Mouse (Mus musculus) small intestine, adult 2 months (tissue): ENCODE results near the gene Spdye4b. TPM values are rescaled to one million over a fixed set of nuclear protein-coding genes. Genes with fewer than 3 reads are reported as not detected.

ENCODE experiments used
- H3K27ac ChIP-seq: fragments of 200-500 bp; 2 replicates; pipeline ENCODE4 v1.5.1; 2012; ENCODE audit warnings: low read depth, low read length, control low read depth, inconsistent platforms; ENCODE audit not compliant: insufficient read depth
- H3K27me3 ChIP-seq: fragments of 200-500 bp; 2 replicates; pipeline ENCODE4 v1.6.1; 2012; ENCODE audit warnings: mild to moderate bottlenecking, moderate library complexity, low read length, inconsistent platforms; ENCODE audit not compliant: control insufficient read depth, insufficient read depth
- H3K36me3 ChIP-seq: fragments of 200-500 bp; 2 replicates; pipeline ENCODE4 v1.6.1; 2012; ENCODE audit warnings: mild to moderate bottlenecking, low read length, control low read depth, inconsistent platforms; ENCODE audit not compliant: control insufficient read depth, insufficient read depth
- H3K4me1 ChIP-seq: fragments of 200-500 bp; 2 replicates; pipeline ENCODE4 v1.6.1; 2012; ENCODE audit warnings: low read length, inconsistent platforms, mixed read lengths; ENCODE audit not compliant: control insufficient read depth, insufficient read depth, insufficient read length
- H3K4me3 ChIP-seq: fragments of 200-500 bp; 2 replicates; pipeline ENCODE4 v1.5.1; 2012; ENCODE audit warnings: low read depth, mild to moderate bottlenecking, control low read depth, inconsistent platforms, low read length, moderate library complexity
- CTCF ChIP-seq: fragments of 200-500 bp; IDR thresholded peaks from 2 replicates; pipeline ENCODE4 v1.5.1; 2012; ENCODE audit warnings: low read depth, mild to moderate bottlenecking, control low read depth, inconsistent platforms, low read length, moderate library complexity, mixed read lengths; ENCODE audit not compliant: insufficient replicate concordance, insufficient read length; ENCODE audit errors: extremely low read depth
- POLR2A ChIP-seq: fragments of 200-500 bp; IDR thresholded peaks from 2 replicates; pipeline ENCODE4 v1.6.1; 2012; ENCODE audit warnings: low read depth, mild to moderate bottlenecking, control low read depth, inconsistent platforms, low read length, moderate library complexity
- WGBS: fragments of 180-500 bp; shearing (Covaris S2); methylation state at CpG from one replicate; pipeline ENCODE4 v1.1.7; 2018; 5-methylcytosine and 5-hydroxymethylcytosine counted together
- polyA plus RNA-seq: library from polyadenylated mRNA; depleted of rRNA; stranded (reverse); fragments of >200 nt; gene quantifications from 2 replicates; pipeline ENCODE4 v1.2.3, GENCODE M21; 2012; rRNA removed

Gene Spdye4b
- polyA plus RNA-seq, 1 experiment: not detected

GRCm38 (mm10) chr5:143252039-143252438 lies 71.2 kb downstream of the Spdye4b start:
- peaks cover 3% of the 10 kb centered on the region; the same call in 1 of the 2 replicates for H3K4me1 ChIP-seq
- no peak overlapping the region for H3K4me3 ChIP-seq
- 69% methylated on average over 6 of the region's 6 CpGs for WGBS
- peaks cover 6% of the 10 kb centered on the region for H3K36me3 ChIP-seq
- no peak overlapping the region for H3K27ac ChIP-seq
- H3K27me3 ChIP-seq: peaks cover 16% of the 10 kb centered on the region
- no peak for TF ChIP-seq POLR2A
- no peak for TF ChIP-seq CTCF

DNA sequence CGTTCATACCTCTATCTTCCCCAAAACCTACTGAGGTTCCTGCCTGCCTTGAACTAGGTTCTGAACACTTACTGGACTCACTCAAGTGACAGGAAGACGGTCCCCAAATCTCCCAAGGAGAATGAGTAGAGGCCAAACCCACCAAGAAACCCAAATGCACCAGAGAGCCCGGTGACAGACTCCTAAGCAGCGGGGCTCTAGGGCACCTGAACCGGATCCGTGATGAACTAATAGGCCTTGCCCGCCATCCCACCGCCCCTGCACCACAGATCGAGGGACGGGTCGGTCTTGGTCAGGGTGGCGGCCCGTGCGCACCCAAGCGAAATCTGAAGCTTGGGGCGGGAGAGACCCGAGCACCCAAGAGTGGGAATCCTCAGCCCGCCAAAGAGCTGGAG lies 72.0 kb downstream of the Spdye4b start:
- WGBS: 63% methylated on average over 18 of the region's 18 CpGs
- Histone ChIP-seq H3K4me1 (peaks cover 3% of the 10 kb centered on the region; the same call in 1 of the 2 replicates), H3K27ac (no peak overlapping the region), H3K4me3 (no peak overlapping the region), H3K36me3 (peaks cover 3% of the 10 kb centered on the region; the same call in 1 of the 2 replicates), H3K27me3 (peaks cover 16% of the 10 kb centered on the region)
- TF ChIP-seq POLR2A: no peak
- no peak for TF ChIP-seq CTCF

DNA sequence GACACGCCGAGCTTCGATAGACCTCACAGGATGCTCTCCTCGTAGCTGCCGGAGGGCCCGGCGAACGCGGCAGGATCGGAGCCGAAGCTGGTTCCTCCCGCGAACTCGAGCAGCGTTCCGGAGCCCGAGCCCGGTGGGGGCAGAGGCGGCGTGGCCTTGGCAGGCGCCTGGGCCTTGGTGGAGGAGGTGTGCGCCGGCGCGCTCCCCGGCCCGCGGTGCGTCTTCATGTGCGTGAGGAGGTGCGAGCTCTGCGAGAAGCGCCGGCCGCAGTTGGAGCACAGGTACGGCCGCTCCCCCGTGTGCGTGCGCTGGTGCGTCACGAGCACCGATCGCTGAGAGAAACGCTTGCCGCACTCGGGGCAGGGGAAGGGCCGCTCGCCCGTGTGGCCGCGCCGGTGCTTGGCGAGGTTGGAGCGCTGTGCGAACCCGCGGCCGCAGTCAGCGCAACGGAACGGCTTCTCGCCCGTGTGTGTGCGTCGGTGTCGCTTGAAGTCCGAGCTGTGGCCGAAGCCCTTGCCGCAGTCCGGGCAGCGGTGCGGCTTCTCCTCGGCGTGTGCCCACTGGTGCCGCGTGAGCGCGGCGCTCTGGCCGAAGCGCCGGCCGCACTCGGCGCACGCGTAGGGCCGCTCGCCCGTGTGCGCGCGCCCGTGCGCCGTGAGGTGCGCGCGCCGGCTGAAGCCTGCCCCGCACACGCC lies 72.5 kb downstream of the Spdye4b start:
- TF ChIP-seq CTCF (no peak), POLR2A (no peak)
- H3K36me3 ChIP-seq: peaks cover 3% of the 10 kb centered on the region; the same call in 1 of the 2 replicates
- no peak overlapping the region for H3K27ac ChIP-seq
- WGBS: 35% methylated on average over 103 of the region's 103 CpGs
- peaks cover 3% of the 10 kb centered on the region; the same call in 1 of the 2 replicates for H3K4me1 ChIP-seq
- H3K4me3 ChIP-seq: peak overlapping the region; percentile 19
- H3K27me3 ChIP-seq: peaks cover 16% of the 10 kb centered on the region

DNA sequence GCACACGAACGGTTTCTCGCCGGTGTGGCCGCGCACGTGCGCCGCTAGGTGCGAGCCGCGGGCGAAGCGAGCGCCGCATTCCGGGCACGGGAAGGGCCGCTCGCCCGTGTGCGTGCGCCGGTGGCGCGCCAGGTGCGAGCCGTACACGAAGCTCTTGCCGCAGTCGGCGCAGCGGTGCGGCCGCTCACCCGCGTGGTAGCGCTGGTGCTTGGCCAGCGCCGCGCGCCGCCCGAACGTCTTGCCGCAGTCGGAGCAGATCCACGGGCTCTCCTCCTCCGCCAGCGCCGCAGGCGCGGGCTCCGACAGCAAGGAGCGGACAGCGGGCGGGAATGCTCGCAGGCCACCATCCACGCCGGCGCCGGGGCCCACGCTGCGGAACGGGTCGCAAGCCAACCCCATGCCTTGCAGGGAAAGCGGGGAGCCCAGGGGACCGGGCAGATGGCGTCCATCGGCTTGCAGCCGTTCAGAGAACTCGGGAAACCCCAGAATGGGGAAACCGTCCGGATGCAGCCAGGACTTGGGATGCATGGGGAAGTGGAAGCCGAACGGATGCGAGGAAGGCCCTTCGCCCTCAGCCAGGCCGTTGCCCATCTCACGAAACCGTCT lies 73.2 kb downstream of the Spdye4b start:
- Histone ChIP-seq H3K4me1 (peaks cover 3% of the 10 kb centered on the region; the same call in 1 of the 2 replicates), H3K27ac (no peak overlapping the region), H3K36me3 (0 out of 2 replicates have a peak, but pooled peaks cover 3% of the 10 kb centered on the region), H3K27me3 (peaks cover 16% of the 10 kb centered on the region), H3K4me3 (peak overlapping the region; percentile 19)
- 45% methylated on average over 81 of the region's 81 CpGs for WGBS
- no peak for TF ChIP-seq CTCF
- no peak for TF ChIP-seq POLR2A

Other genes starting within 250 kb of the Spdye4b start
- 12.3 and 15.0 TPM in 2 replicates for gene Fscn1, start 220.7 kb upstream of the Spdye4b start, polyA plus RNA-seq
- gene Rnf216, start 68.0 kb upstream of the Spdye4b start, polyA plus RNA-seq: 10.3 and 24.3 TPM in 2 replicates
- gene Olfr718-ps1, start 33.4 kb upstream of the Spdye4b start, polyA plus RNA-seq: not detected in 2 replicates
- gene Rbak, start 242 bp upstream of the Spdye4b start, polyA plus RNA-seq: 1.3 and 1.4 TPM in 2 replicates
- not detected in 2 replicates for gene Spdye4a, start 45.9 kb downstream of the Spdye4b start, polyA plus RNA-seq
- gene Zfp12, start 54.1 kb downstream of the Spdye4b start, polyA plus RNA-seq: 2.4 and 2.6 TPM in 2 replicates
- 3.5 and 5.6 TPM in 2 replicates for gene Zfp316, start 89.0 kb downstream of the Spdye4b start, polyA plus RNA-seq
- gene Zfp853, start 112.6 kb downstream of the Spdye4b start, polyA plus RNA-seq: 0.34 and 0.35 TPM in 2 replicates
- 19.8 and 28.2 TPM in 2 replicates for gene E130309D02Rik, start 134.3 kb downstream of the Spdye4b start, polyA plus RNA-seq
- gene Zdhhc4, start 148.2 kb downstream of the Spdye4b start, polyA plus RNA-seq: 24.4 and 44.6 TPM in 2 replicates
- 0.09 and 0.22 TPM in 2 replicates for gene Grid2ip, start 176.3 kb downstream of the Spdye4b start, polyA plus RNA-seq
- 163 and 240 TPM in 2 replicates for gene Kdelr2, start 222.8 kb downstream of the Spdye4b start, polyA plus RNA-seq